Mouse (Mus musculus) forebrain, embryonic 10.5 days (tissue): ENCODE data around the gene Slc43a3. TPM values are rescaled to one million over a fixed set of nuclear protein-coding genes. Genes with fewer than 3 reads are reported as not detected.
"Not testable (repeated sequence)": the region's sequence is repeated elsewhere in the genome, so short reads cannot be mapped to it uniquely, and the experiment has no call there.

Source experiments
- DNase-seq: peaks from one replicate; pipeline ENCODE4 v3.0.0-alpha.2; 2017; ENCODE audit warnings: low spot score; ENCODE audit errors: extremely low spot score
- H3K27ac ChIP-seq: fragments of 300-500 bp; sonication (generic); 2 replicates; pipeline ENCODE4 v1.5.1; 2016; ENCODE audit warnings: mild to moderate bottlenecking
- H3K27me3 ChIP-seq: fragments of 300-500 bp; sonication (generic); 2 replicates; pipeline ENCODE4 v1.6.1; 2016; ENCODE audit warnings: mild to moderate bottlenecking; ENCODE audit not compliant: poor library complexity, severe bottlenecking
- H3K36me3 ChIP-seq: fragments of 300-500 bp; sonication (generic); replicated peaks from 2 replicates; pipeline ENCODE4 v1.6.1; 2016; ENCODE audit warnings: mild to moderate bottlenecking, moderate library complexity
- H3K4me1 ChIP-seq: fragments of 300-500 bp; sonication (generic); 2 replicates; pipeline ENCODE4 v1.6.1; 2016
- H3K4me3 ChIP-seq: fragments of 300-500 bp; sonication (generic); 2 replicates; pipeline ENCODE4 v1.5.1; 2016; ENCODE audit warnings: mild to moderate bottlenecking, moderate library complexity
- H3K9me3 ChIP-seq: fragments of 300-500 bp; sonication (generic); 2 replicates; pipeline ENCODE4 v1.6.1; 2016; ENCODE audit warnings: mild to moderate bottlenecking, moderate library complexity
- WGBS: fragments of 180-500 bp; shearing (Covaris S2); methylation state at CpG from one replicate; pipeline ENCODE4 v1.1.7; 2016; 5-methylcytosine and 5-hydroxymethylcytosine counted together
- polyA plus RNA-seq: library from polyadenylated mRNA; unstranded; fragments of >200 nt; fragmentation: Nextera tagmentation; extraction: Ambion mirVana; gene quantifications from 2 replicates; pipeline ENCODE4 v1.2.1, GENCODE M21; 2016

Gene Slc43a3
- 20.8 and 23.7 TPM in 2 replicates for polyA plus RNA-seq

DNA sequence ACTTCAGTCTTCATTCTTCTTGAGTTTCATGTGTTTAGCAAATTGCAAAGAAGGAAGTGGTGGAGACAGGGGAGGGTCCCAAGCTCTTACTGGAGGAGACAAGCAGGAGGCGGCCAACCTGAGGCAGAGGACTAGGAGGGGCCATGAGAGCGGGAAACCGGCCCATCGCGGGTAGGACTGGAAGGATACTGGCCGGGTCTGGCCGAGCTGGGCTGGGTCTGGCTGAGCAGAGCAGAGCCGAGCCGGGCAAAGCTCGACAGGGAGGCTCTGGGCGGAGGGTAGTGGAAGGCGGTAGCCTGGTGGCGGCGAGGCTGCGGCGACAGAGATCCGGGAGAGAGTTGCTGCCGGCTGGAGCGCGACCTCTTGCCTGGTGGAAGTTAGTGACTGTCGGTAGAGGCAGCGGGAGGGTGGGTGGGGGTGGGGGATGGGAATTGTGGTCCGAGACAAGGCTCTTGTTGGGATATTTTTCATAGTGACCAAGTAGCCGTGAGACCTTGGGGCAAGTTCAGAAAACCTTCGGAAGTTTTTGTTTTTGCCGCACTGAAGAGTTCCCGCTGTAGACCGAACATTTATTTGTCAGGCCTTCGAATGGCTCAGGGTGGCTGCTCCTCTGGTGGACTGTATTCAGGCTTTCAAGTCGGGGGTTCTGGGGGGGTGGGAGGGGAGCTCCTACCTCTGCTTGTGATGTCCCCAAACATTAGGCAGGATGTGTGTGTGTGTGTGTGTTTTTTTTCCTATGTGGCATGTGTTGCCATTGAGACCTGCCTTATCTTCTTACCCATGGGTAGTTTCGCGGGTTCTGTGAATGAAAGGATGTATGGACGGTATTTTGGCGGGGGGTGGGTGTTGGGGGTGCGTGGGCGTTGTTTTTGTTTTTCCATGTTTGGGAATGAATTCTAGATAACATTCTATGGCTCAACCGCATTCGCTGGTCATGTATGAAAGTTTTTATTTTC lies at the start of gene Slc43a3:
Gene Slc43a3 (plus strand): TSS at position 106 of the 956 bp plus-strand sequence.
- Histone ChIP-seq H3K27me3 (no peaks in the 10 kb centered on the region), H3K27ac (peak within 1 kb of the TSS; percentile 87), H3K9me3 (no peaks in the 10 kb centered on the region), H3K36me3 (no peaks in the 10 kb centered on the region), H3K4me3 (peak within 1 kb of the TSS; percentile 52), H3K4me1 (peaks cover 27% of the 10 kb centered on the region)
- WGBS = 24% methylated on average over 38 of the region's 38 CpGs
- peak; percentile 73 for DNase-seq

DNA sequence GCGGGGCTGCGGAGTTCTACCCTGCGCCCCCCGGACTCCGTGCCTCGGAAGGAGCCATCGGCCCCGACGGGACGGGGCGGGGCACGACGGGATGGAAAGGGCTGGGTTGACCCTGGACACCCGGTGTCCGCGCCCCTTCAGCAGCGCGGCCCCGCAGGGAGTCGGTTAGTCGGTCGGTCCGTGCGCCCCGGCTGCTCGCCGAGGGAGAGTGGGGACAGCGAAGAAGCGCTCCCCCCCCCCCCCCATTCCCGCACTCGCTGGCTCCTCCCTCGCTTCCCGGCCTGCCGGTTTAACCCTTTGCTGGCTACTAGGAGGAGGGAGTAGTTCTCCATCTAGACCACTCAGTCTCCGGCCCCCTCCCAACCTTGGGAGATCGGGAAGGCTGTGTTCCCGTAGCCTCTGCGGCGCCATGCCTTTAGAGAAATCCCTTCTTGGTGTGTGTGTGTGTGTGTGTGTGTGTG lies 49.5 kb upstream of the Slc43a3 start:
- peak overlapping the region; percentile 66 for H3K4me3 ChIP-seq
- under 1% methylated on average over 29 of the region's 39 CpGs for WGBS
- H3K27me3 ChIP-seq = peaks cover 97% of the 10 kb centered on the region
- peak; percentile 75 for DNase-seq
- H3K4me1 ChIP-seq = peaks cover 64% of the 10 kb centered on the region
- peak overlapping the region; percentile 73 for H3K27ac ChIP-seq
- no peaks in the 10 kb centered on the region for H3K36me3 ChIP-seq
- no peaks in the 10 kb centered on the region for H3K9me3 ChIP-seq

DNA sequence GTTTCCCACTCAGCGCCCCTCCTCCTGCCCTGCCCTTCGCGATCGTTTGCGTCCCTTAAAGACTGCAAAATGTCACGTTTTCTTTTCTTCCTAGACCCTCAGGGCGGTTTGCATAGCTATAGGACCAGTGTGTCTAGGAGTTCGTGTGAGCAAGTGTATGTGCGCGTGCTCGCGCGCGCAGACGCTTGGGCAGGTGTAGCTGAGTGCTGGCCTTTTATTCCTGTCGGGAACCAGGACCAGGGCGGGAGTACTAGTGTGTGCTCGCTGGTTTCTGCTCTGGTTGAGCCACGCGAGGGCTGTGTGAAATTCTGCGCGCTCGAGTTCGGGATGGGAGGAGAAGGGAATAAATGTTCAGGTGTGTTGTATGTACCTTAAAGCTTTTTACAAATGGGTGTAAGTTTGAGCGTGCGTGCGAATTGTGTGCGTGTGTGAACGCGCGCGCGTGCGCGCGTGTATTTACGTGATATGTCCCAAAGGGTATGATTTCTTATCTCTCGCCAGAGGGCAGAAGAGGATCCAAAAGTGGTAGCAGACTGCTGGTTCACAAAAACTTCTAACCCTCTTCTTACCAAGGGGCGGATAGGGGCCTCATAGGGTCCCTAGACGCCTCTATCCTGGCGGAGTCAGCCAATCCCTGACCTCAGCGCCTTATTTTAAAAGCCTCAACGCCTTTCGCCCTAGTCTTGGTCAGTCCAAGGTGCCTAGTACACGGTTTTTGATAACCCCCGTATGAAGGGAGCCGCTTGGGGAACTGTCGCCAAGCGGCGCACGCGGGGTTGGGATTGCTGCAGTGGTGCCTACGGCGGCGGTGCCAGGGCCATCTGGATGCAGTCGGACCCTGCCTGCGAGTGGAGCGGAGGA lies 48.7 kb upstream of the Slc43a3 start:
- peak; percentile 49 for DNase-seq
- Histone ChIP-seq H3K9me3 (no peaks in the 10 kb centered on the region), H3K4me3 (peak overlapping the region; percentile 66), H3K36me3 (no peaks in the 10 kb centered on the region), H3K27me3 (peaks cover 89% of the 10 kb centered on the region), H3K27ac (peak overlapping the region; percentile 25; the same call in 1 of the 2 replicates), H3K4me1 (peaks cover 61% of the 10 kb centered on the region)
- WGBS = under 1% methylated on average over 58 of the region's 58 CpGs

DNA sequence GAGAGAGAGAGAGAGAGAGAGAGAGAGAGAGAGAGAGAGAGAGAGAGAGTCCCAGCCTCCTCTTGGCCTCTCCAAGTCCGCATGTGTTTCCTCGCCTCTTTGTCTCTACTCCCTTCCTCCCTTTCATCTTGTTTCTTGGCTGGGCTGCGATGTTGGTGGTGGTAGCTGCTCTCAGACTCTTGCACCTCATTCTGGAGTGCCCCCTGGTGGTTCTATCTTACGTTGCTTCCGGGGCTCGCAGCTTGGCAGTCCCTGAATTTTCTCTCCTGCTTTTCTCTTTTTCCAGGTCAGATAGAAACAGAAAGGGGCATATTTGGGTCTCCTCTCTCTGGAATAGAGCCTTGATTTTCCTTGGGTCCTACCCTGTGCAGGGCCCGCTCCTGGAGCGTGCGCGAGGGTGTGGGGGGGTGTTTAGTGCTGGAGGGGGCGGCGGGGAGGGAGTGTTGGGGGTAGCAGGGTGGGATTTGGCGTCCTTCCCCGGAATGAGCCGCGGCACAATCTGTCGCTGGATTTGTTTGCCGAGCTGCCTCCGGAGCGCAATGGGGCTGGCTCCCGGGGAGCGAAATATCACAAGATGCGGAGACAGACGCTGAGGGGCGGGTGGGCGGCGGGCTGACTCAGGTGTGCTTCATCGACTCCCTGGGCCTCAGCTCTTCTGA lies 47.6 kb upstream of the Slc43a3 start:
- Histone ChIP-seq H3K9me3 (no peaks in the 10 kb centered on the region), H3K4me1 (peaks cover 49% of the 10 kb centered on the region), H3K36me3 (no peaks in the 10 kb centered on the region), H3K27ac (peak overlapping the region; percentile 40), H3K27me3 (peaks cover 78% of the 10 kb centered on the region), H3K4me3 (peak overlapping the region; percentile 66)
- peak; percentile 76 for DNase-seq
- 1% methylated on average over 28 of the region's 28 CpGs for WGBS

DNA sequence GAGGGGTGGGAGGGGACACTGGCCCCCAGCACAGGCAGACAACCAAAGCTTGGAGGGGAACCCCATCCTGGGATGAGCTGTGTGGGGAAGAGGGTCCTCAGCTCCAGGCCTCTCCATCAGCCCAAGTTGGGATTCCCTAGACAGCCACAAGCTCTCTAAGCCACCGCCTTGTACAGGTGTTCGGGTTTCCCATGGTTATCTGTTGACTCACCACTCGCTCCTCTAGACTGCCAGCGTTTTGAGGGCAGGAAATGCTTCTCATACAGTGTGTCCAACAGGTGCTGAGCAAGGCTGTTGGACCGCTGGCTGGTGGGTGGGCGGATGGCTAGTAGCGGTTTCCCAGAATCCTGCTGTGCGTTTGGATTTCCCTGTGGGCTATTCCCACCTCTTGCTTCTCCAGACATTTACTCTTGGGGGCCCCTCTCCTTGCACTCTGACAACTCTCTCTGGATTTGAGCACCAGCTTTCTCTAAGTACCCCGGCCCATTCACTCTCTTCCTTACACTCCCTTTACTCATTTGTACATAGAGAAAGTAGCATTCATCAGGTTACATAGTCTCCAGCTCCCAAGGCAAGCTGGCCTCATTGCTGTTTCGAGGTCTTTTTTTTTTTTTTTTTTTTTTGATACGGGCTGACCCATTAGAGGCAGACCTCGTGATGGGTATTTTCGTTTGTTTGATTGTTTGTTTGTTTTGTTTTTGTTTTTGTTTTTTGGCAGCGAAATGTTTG lies 46.9 kb upstream of the Slc43a3 start:
- Histone ChIP-seq H3K36me3 (no peaks in the 10 kb centered on the region), H3K27ac (peak overlapping the region; percentile 40), H3K4me3 (peak overlapping the region; percentile 66), H3K9me3 (no peaks in the 10 kb centered on the region), H3K27me3 (peaks cover 71% of the 10 kb centered on the region), H3K4me1 (peaks cover 46% of the 10 kb centered on the region)
- WGBS = 9% methylated on average over 14 of the region's 14 CpGs
- DNase-seq = no peak

DNA sequence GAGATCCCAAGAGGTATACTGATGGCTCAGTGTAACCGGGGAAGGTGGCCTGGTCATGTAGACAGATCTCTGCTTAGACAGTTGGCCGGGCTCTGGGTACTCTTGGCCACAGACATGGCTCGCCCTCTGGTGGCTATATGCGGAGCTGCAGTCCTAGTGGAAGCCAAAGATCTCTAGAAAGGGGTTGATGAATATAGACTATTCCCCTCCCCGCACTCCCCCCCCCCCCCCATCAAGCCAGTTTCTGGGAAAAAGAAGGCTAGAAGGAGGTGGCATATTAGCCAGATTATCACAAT lies 46.4 kb upstream of the Slc43a3 start:
- H3K27ac ChIP-seq = no peak overlapping the region
- peak; percentile 82 for DNase-seq
- H3K36me3 ChIP-seq = no peaks in the 10 kb centered on the region
- H3K4me1 ChIP-seq = peaks cover 44% of the 10 kb centered on the region
- no peaks in the 10 kb centered on the region for H3K9me3 ChIP-seq
- no peak overlapping the region for H3K4me3 ChIP-seq
- 2% methylated on average over 5 of the region's 5 CpGs for WGBS
- peaks cover 66% of the 10 kb centered on the region for H3K27me3 ChIP-seq

DNA sequence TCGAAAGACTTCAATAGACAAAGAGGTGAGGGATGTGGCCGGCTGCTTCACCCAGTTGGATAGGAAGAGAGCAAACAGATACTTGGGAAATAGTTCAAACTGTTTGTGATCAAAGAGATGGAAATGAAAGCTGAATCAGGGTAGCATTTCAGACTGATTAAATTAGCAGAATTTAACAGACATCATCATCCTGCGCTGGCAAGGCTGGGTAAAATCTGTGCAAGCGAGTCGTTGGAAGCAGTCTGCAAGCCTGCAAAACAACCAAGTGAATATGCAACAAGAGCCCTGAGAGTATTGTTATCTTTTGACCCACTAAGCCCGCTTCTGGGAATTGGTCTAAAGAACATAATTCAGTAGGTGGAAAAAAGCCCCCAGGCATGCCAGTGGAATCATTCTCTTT lies 43.0 kb upstream of the Slc43a3 start:
- Histone ChIP-seq H3K27ac (no peak overlapping the region), H3K4me1 (peaks cover 12% of the 10 kb centered on the region)
- 61% methylated on average over 6 of the region's 6 CpGs for WGBS

DNA sequence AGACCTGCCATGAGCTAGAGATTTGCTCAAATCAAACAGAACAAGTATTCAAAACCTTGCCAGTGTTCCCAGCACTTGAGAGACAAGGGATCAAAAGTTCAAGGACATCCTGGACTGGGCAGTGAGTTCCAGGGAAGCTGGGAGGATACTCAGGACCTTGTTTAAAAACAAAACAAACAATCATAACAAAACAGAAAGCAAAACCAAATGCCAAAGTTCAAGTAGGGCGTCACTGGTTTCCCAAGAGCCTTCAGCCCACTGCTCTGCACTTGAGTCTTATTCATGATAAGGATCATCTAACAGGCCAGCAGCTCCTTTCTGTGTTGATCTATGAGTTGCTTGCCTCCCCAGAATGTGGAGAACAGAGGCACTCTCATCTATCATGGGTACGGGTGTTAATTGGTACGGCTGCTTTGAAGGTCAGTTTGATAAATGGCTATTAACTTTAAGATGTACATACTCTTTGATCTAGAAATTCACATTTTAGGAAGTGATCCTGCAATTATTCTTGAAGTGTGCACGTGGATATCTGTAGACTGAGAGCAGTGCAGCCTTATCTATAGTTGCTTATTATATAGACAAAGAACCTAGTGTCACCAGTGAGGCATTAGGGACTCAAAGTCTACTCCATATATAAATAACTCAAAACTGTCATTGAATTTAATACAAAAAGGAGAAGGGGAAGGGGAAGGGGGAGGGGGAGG lies 40.7 kb upstream of the Slc43a3 start:
- Histone ChIP-seq H3K4me3 (no peak overlapping the region), H3K4me1 (no peaks in the 10 kb centered on the region), H3K36me3 (no peaks in the 10 kb centered on the region), H3K27ac (no peak overlapping the region), H3K27me3 (peaks cover 9% of the 10 kb centered on the region), H3K9me3 (no peaks in the 10 kb centered on the region)
- WGBS = 80% methylated on average over 4 of the region's 4 CpGs
- DNase-seq = no peak

More for the DNA sequence above, 43.0 kb upstream of the Slc43a3 start:
- Histone ChIP-seq H3K4me3 (no peak overlapping the region), H3K27me3 (peaks cover 32% of the 10 kb centered on the region), H3K9me3 (no peaks in the 10 kb centered on the region), H3K36me3 (no peaks in the 10 kb centered on the region)
- no peak for DNase-seq

DNA sequence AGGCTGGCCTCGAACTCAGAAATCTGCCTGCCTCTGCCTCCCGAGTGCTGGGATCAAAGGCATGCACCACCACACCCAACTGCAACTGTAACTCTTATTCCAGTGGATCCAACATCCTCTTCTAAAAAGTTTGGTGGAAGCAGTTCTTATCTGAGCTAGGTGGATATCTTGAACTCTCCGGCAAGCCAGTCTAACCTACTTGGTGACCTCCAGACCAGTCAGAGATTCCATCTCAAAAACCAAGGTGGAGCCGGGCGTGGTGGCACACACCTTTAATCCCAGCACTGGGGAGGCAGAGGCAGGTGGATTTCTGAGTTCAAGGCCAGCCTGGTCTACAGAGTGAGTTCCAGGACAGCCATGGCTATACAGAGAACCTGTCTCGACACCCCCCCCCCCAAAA lies 39.7 kb upstream of the Slc43a3 start:
- not testable (repeated sequence) for H3K4me3 ChIP-seq, H3K27me3 ChIP-seq, H3K4me1 ChIP-seq, H3K36me3 ChIP-seq, DNase-seq, H3K9me3 ChIP-seq, H3K27ac ChIP-seq
- 91% methylated on average over 6 of the region's 6 CpGs for WGBS

DNA sequence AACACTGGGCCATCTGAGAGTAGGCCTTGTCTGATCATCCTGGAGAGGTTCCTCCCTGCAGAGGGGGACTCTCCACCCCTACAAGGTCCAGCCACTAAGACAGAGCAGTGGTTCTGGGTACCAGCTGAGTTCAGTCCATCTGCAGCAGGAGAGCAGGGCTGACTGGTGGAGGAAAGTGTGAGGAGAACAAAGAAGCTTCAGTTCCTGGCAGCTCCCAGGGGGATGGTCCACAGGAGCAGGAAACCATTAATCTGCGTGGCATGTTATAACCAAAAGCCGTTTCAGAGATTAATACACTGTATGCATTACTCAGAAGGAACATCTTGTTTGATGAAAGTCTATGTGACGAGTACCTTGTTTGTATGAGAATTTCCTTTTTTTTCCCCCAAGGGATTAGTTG lies 23.7 kb upstream of the Slc43a3 start:
- 76% methylated on average over 3 of the region's 3 CpGs for WGBS
- no peak for DNase-seq
- H3K36me3 ChIP-seq = no peaks in the 10 kb centered on the region
- H3K9me3 ChIP-seq = no peaks in the 10 kb centered on the region
- H3K27me3 ChIP-seq = no peaks in the 10 kb centered on the region
- no peak overlapping the region for H3K4me3 ChIP-seq
- H3K27ac ChIP-seq = no peak overlapping the region
- no peaks in the 10 kb centered on the region for H3K4me1 ChIP-seq

DNA sequence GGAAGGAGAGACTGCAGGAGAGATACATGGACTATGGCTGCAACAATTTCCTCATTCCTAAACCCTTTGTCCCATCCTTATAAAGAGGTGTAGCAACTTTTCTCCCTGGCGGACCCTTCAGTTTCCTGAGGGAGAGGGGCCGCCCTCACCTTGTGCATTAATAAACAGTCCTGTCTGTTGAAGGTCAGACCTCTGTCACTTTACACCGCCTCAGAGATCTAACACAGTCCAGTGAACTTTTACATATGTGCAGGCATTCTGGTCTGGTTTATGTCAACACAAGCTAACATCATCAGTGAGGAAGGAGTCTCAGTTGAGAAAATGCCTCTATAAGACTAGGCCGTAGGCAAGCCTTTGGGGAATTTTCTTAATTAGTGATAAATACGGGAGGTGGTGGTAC lies 22.5 kb upstream of the Slc43a3 start:
- Histone ChIP-seq H3K27ac (no peak overlapping the region), H3K36me3 (no peaks in the 10 kb centered on the region), H3K27me3 (no peaks in the 10 kb centered on the region), H3K9me3 (no peaks in the 10 kb centered on the region), H3K4me3 (no peak overlapping the region), H3K4me1 (no peaks in the 10 kb centered on the region)
- 89% methylated on average over 5 of the region's 5 CpGs for whole genome bisulfite sequencing
- DNase-seq = no peak
